Comparison of ENCODE assay signal across 14 mouse cellular contexts in the genomic region with DNA sequence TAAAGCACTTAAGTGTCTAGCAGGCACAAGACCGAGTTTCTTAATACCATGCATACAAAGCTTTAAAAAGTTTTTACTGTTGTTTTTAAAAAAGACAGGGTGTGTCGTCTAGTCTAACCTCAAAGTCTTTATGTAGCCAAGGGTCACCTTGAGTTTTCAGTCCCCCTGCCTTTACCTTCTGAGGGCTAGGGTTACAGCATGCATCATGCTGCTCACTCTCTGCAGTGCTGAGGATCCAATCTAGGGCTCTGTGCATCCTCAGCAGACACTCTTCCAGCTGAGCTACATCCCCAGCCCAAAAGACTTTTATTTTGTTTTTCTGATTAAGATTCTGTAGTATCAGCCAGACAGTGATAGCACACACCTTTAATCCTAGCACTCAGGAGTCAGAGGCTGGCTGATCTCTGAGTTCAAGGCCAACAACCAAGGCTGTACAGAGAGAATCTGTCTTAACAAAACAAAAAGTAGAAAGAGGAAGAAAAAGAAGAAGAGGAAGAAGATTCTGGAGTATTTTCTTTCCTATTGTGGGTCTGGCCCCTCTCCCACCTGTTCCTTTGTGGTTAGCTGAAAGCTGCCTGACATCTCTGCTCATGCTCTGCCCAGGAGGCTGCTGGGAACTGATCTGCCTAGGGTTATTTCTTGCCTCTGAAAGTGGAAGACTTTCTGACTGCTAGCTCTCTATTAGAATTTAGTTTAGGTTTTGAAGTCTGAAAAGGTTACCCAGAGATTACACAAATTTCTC. TPM values are rescaled to one million over a fixed set of nuclear protein-coding genes. Genes with fewer than 3 reads are reported as not detected.
A peak's percentile ranks its signal among the peaks of the same experiment; 100 is the strongest.
DNase-seq lines count a peak whose midpoint lies in the region; ATAC-seq lines count a peak whose summit lies in the region.
"Had no signal": no experiment of that assay in that cellular context is flagged by ENCODE, and none has a peak within 500 bp of the region (broad histone marks: within the 10 kb centered on the region; RNA-seq: fewer than 3 reads in every experiment).

No protein-coding gene starts in this region.

- no peaks in the 10 kb centered on the region for H3K27me3 ChIP-seq in heart, embryonic 16.5 days (ENCODE audit: control insufficient read depth, insufficient read depth, low read length)
- no peaks in the 10 kb centered on the region for H3K27me3 ChIP-seq in embryonic facial prominence, embryonic 10.5 days (replicated peaks; ENCODE audit: low read depth, poor library complexity, severe bottlenecking)

- no peak overlapping the region for H3K4me2 ChIP-seq in heart, embryonic 16.5 days (ENCODE audit: low read depth, low read length)

- no peak overlapping the region for H3K9ac ChIP-seq in heart, embryonic 16.5 days (ENCODE audit: low read length)

- peak overlapping the region; percentile 99 for H3K27ac ChIP-seq in heart, embryonic 16.5 days (ENCODE audit: low read length)
- H3K27ac ChIP-seq in embryonic facial prominence, embryonic 10.5 days (replicated peaks) = no peak overlapping the region

- H3K4me1 ChIP-seq in heart, embryonic 16.5 days (ENCODE audit: control insufficient read depth, insufficient read depth, low read length) = peaks cover 49% of the 10 kb centered on the region
- H3K4me1 ChIP-seq in embryonic facial prominence, embryonic 10.5 days = no peaks in the 10 kb centered on the region

- H3K36me3 ChIP-seq in heart, embryonic 16.5 days (ENCODE audit: control insufficient read depth, insufficient read depth) = peaks cover 20% of the 10 kb centered on the region
- peaks cover 84% of the 10 kb centered on the region for H3K36me3 ChIP-seq in embryonic facial prominence, embryonic 10.5 days (replicated peaks)

- no peaks in the 10 kb centered on the region for H3K9me3 ChIP-seq in heart, embryonic 16.5 days (replicated peaks; ENCODE audit: control insufficient read depth, low read length)
- no peaks in the 10 kb centered on the region for H3K9me3 ChIP-seq in embryonic facial prominence, embryonic 10.5 days
- H3K9me3 ChIP-seq: G1E had no signal

- 40% methylated on average over 2 of the region's 2 CpGs for WGBS in heart, embryonic 16.5 days
- 90% methylated on average over 2 of the region's 2 CpGs for WGBS in embryonic facial prominence, embryonic 10.5 days

- DNase-seq in heart, adult 9 months (ENCODE audit: low spot score in 2 of 2) = no peak
- peak; percentile 90 for DNase-seq in A20 (ENCODE audit: low read depth, low spot score)
- peak; percentile 71 for DNase-seq in MEL-GATA-1-ER (ENCODE audit: extremely low read depth, low read depth)
- DNase-seq in embryonic facial prominence, embryonic 10.5 days (ENCODE audit: low spot score) = no peak
- no peak for DNase-seq in kidney, postnatal 25 days
- DNase-seq in layer of hippocampus, postnatal 10 days (ENCODE audit: low spot score in 2 of 2) = no peak
- DNase-seq: adrenal gland, postnatal 25 days; cerebellum, postnatal 14 days; gastrocnemius, postnatal 25 days; kidney, adult 2 months; lung, postnatal 36 days had no signal

- ATAC-seq in heart, embryonic 16.5 days (replicated peaks; ENCODE audit: extremely low read depth, insufficient read depth, low FRiP score) = no peak
- ATAC-seq in megakaryocyte, adult 5-6 weeks (ENCODE audit: poor library complexity, severe bottlenecking) = peak; percentile 49

- no peak overlapping the region for H3K4me3 ChIP-seq in heart, embryonic 16.5 days (ENCODE audit: low read length)
- H3K4me3 ChIP-seq in embryonic facial prominence, embryonic 10.5 days = no peak overlapping the region

RNA-seq across cellular contexts. Expression of a gene that starts 8.0 kb away (rescaled TPM):
- 29.1 and 31.1 TPM in 2 replicates for polyA plus RNA-seq in heart, embryonic 16.5 days (2015; fragmentation: Nextera tagmentation; extraction: Ambion mirVana)
- total RNA-seq in megakaryocyte, adult 5-6 weeks (2015) = 76.2 and 79.9 TPM in 2 replicates
- total RNA-seq in megakaryocyte, adult 5-6 weeks (2017) = 44.5 and 46.5 TPM in 2 replicates
- polyA plus RNA-seq in embryonic facial prominence, embryonic 10.5 days (2016; fragmentation: Nextera tagmentation; extraction: Ambion mirVana) = 16.5 and 19.0 TPM in 2 replicates
- 10 to 100 TPM; 47.4 to 49.7 TPM for total RNA-seq in layer of hippocampus, postnatal 10 days (2021)

RNA-seq across cellular contexts. Expression of a gene that starts 27.5 kb away (rescaled TPM):
- polyA plus RNA-seq in heart, embryonic 16.5 days (2015; fragmentation: Nextera tagmentation; extraction: Ambion mirVana) = 72.4 and 83.8 TPM in 2 replicates
- 21.2 and 28.4 TPM in 2 replicates for total RNA-seq in megakaryocyte, adult 5-6 weeks (2015)
- total RNA-seq in megakaryocyte, adult 5-6 weeks (2017) = 25.3 and 29.2 TPM in 2 replicates
- polyA plus RNA-seq in embryonic facial prominence, embryonic 10.5 days (2016; fragmentation: Nextera tagmentation; extraction: Ambion mirVana) = 19.3 and 22.3 TPM in 2 replicates
- total RNA-seq in layer of hippocampus, postnatal 10 days (2021) = 10 to 100 TPM; 27.6 to 27.9 TPM

RNA-seq across cellular contexts. Expression of a gene that starts 34.9 kb away (rescaled TPM):
- polyA plus RNA-seq in heart, embryonic 16.5 days (2015; fragmentation: Nextera tagmentation; extraction: Ambion mirVana) = 68.0 and 78.0 TPM in 2 replicates
- total RNA-seq in megakaryocyte, adult 5-6 weeks (2015) = 387 and 430 TPM in 2 replicates
- total RNA-seq in megakaryocyte, adult 5-6 weeks (2017) = 178 and 226 TPM in 2 replicates
- 61.5 TPM in 2 replicates for polyA plus RNA-seq in embryonic facial prominence, embryonic 10.5 days (2016; fragmentation: Nextera tagmentation; extraction: Ambion mirVana)
- total RNA-seq in layer of hippocampus, postnatal 10 days (2021) = 100 to 1,000 TPM; 310 to 313 TPM

RNA-seq across cellular contexts. Expression of a gene that starts 56.3 kb away (rescaled TPM):
- polyA plus RNA-seq in heart, embryonic 16.5 days (2015; fragmentation: Nextera tagmentation; extraction: Ambion mirVana) = 99.6 and 101 TPM in 2 replicates
- 52.1 and 54.9 TPM in 2 replicates for total RNA-seq in megakaryocyte, adult 5-6 weeks (2015)
- total RNA-seq in megakaryocyte, adult 5-6 weeks (2017) = 50.7 and 56.2 TPM in 2 replicates
- 112 and 114 TPM in 2 replicates for polyA plus RNA-seq in embryonic facial prominence, embryonic 10.5 days (2016; fragmentation: Nextera tagmentation; extraction: Ambion mirVana)
- 100 to 1,000 TPM; 127 to 129 TPM for total RNA-seq in layer of hippocampus, postnatal 10 days (2021)

Comparison
In these comparisons a context has a peak if more than half of its experiments do, and no peak if none do; other contexts are left out.
1. DNase-seq: peak in A20 (single experiment) and MEL-GATA-1-ER (single experiment); none in heart, adult 9 months (0 of 2), embryonic facial prominence, embryonic 10.5 days (single experiment), kidney, postnatal 25 days (0 of 2) and layer of hippocampus, postnatal 10 days (0 of 2).